ENCODE assay signal across 9 mouse cellular contexts in the genomic region with DNA sequence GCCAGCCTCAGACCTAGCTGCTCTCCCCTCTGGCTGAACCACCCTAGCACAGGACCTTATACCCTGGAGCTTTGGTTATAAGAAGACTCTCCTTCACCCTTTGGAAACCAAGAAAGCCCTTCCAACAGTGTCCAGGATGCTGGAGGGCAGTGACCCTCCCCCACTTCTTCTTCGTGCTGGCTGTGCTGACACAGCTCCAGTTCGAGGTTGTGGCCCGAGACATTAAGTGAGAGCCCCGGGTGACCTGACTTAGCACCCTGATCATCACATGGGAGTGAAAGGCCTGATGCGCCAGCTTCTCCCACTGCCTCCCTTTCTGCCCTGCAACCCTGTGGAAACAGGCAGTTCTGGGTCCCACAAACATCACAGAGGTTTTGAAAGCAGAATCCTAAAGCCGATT. TPM values are rescaled to one million over a fixed set of nuclear protein-coding genes. Genes with fewer than 3 reads are reported as not detected.
DNase-seq lines count a peak whose midpoint lies in the region; ATAC-seq lines count a peak whose summit lies in the region.
"Had no signal": no experiment of that assay in that cellular context is flagged by ENCODE, and none has a peak within 500 bp of the region (broad histone marks: within the 10 kb centered on the region; RNA-seq: fewer than 3 reads in every experiment).

No protein-coding gene starts in this region.

- intact Hi-C loops in heart, postnatal 25 days (cut with DNase I): no loop called here
- intact Hi-C loops in gastrocnemius, postnatal 14 days (cut with DNase I; ENCODE audit: low total_unique reads): no loop called here

- 8% methylated on average over 6 of the region's 6 CpGs for WGBS in heart, embryonic 10.5 days
- WGBS in lung, embryonic 16.5 days: 14% methylated on average over 6 of the region's 6 CpGs
- WGBS in intestine, embryonic 16.5 days: 9% methylated on average over 6 of the region's 6 CpGs
- WGBS in neural tube, embryonic 13.5 days: 9% methylated on average over 6 of the region's 6 CpGs

- H3K4me2 ChIP-seq in lung, embryonic 16.5 days (ENCODE audit: low read depth, low read length): peak overlapping the region; percentile 49
- H3K4me2 ChIP-seq in intestine, embryonic 16.5 days (ENCODE audit: low read depth, low read length): peak overlapping the region; percentile 49
- H3K4me2 ChIP-seq in neural tube, embryonic 13.5 days: peak overlapping the region; percentile 9; the same call in 1 of the 2 replicates

- no peaks in the 10 kb centered on the region for H3K9me3 ChIP-seq in heart, embryonic 10.5 days
- H3K9me3 ChIP-seq in lung, embryonic 16.5 days (ENCODE audit: control insufficient read depth, low read length): no peaks in the 10 kb centered on the region
- no peaks in the 10 kb centered on the region for H3K9me3 ChIP-seq in intestine, embryonic 16.5 days (ENCODE audit: control insufficient read depth, low read length)
- H3K9me3 ChIP-seq in neural tube, embryonic 13.5 days: no peaks in the 10 kb centered on the region
- H3K9me3 ChIP-seq: megakaryocyte, embryonic 14.5 days had no signal

- DNase-seq in heart, embryonic 10.5 days (ENCODE audit: low spot score): no peak
- no peak for DNase-seq in heart, postnatal 25 days (ENCODE audit: low spot score)
- DNase-seq in lung, adult 18-20 months: no peak
- DNase-seq in gastrocnemius, postnatal 14 days: no peak
- DNase-seq in cerebellum, adult 9-10 months: no peak

- no peak for ATAC-seq in lung, embryonic 16.5 days (ENCODE audit: low read depth)
- ATAC-seq in intestine, embryonic 16.5 days: no peak
- ATAC-seq in neural tube, embryonic 13.5 days (ENCODE audit: low read depth): no peak

- peaks cover 1% of the 10 kb centered on the region for H3K27me3 ChIP-seq in heart, embryonic 10.5 days (ENCODE audit: insufficient read depth, poor library complexity, severe bottlenecking)
- no peaks in the 10 kb centered on the region for H3K27me3 ChIP-seq in lung, embryonic 16.5 days (ENCODE audit: control insufficient read depth, insufficient read depth, low read depth, low read length)
- H3K27me3 ChIP-seq in intestine, embryonic 16.5 days (replicated peaks; ENCODE audit: control insufficient read depth, insufficient read depth, low read length): no peaks in the 10 kb centered on the region
- H3K27me3 ChIP-seq in neural tube, embryonic 13.5 days: peaks cover 14% of the 10 kb centered on the region

- peak overlapping the region; percentile 12 for H3K9ac ChIP-seq in lung, embryonic 16.5 days (ENCODE audit: low read length)
- peak overlapping the region; percentile 73 for H3K9ac ChIP-seq in intestine, embryonic 16.5 days (ENCODE audit: low read depth, low read length)
- H3K9ac ChIP-seq in neural tube, embryonic 13.5 days: peak overlapping the region; percentile 41; the same call in 1 of the 2 replicates

- H3K4me1 ChIP-seq in heart, embryonic 10.5 days: peaks cover 67% of the 10 kb centered on the region
- peaks cover 44% of the 10 kb centered on the region for H3K4me1 ChIP-seq in lung, embryonic 16.5 days (replicated peaks; ENCODE audit: control insufficient read depth, insufficient read depth, low read length)
- H3K4me1 ChIP-seq in intestine, embryonic 16.5 days (ENCODE audit: control insufficient read depth, insufficient read depth, low read length): peaks cover 50% of the 10 kb centered on the region
- H3K4me1 ChIP-seq in neural tube, embryonic 13.5 days (replicated peaks): peaks cover 38% of the 10 kb centered on the region

- H3K27ac ChIP-seq in heart, embryonic 10.5 days: peak overlapping the region; percentile 81
- H3K27ac ChIP-seq in lung, embryonic 16.5 days (ENCODE audit: low read length): peak overlapping the region; percentile 4
- peak overlapping the region; percentile 69 for H3K27ac ChIP-seq in intestine, embryonic 16.5 days (ENCODE audit: low read length)
- no peak overlapping the region for H3K27ac ChIP-seq in neural tube, embryonic 13.5 days (replicated peaks)

- peak overlapping the region; percentile 47 for H3K4me3 ChIP-seq in heart, embryonic 10.5 days
- peak overlapping the region; percentile 3; the same call in 1 of the 2 replicates for H3K4me3 ChIP-seq in lung, embryonic 16.5 days (ENCODE audit: low read length)
- peak overlapping the region; percentile 50 for H3K4me3 ChIP-seq in intestine, embryonic 16.5 days (ENCODE audit: low read length)
- H3K4me3 ChIP-seq in neural tube, embryonic 13.5 days: no peak overlapping the region

- H3K36me3 ChIP-seq in heart, embryonic 10.5 days: peaks cover 66% of the 10 kb centered on the region
- peaks cover 24% of the 10 kb centered on the region for H3K36me3 ChIP-seq in lung, embryonic 16.5 days (ENCODE audit: control insufficient read depth, insufficient read depth, low read length)
- peaks cover 25% of the 10 kb centered on the region for H3K36me3 ChIP-seq in intestine, embryonic 16.5 days (ENCODE audit: control insufficient read depth, insufficient read depth, low read length)
- peaks cover 73% of the 10 kb centered on the region for H3K36me3 ChIP-seq in neural tube, embryonic 13.5 days

RNA-seq across cellular contexts. Expression of a gene that starts 1.8 kb away (rescaled TPM):
- polyA plus RNA-seq in heart, embryonic 10.5 days (2016; fragmentation: Nextera tagmentation; extraction: Ambion mirVana): 16.9 and 17.7 TPM in 2 replicates
- total RNA-seq in heart, postnatal 25 days (2021): 100 to 1,000 TPM; 555 to 584 TPM
- 28.7 and 29.3 TPM in 2 replicates for polyA plus RNA-seq in lung, embryonic 16.5 days (2015; fragmentation: Nextera tagmentation; extraction: Ambion mirVana)
- polyA plus RNA-seq in intestine, embryonic 16.5 days (2015; fragmentation: Nextera tagmentation; extraction: Ambion mirVana): 54.6 and 59.3 TPM in 2 replicates
- polyA plus RNA-seq in neural tube, embryonic 13.5 days (2015; fragmentation: Nextera tagmentation; extraction: Ambion mirVana): 10.5 and 10.7 TPM in 2 replicates
- 100 to 1,000 TPM; 241 to 257 TPM for total RNA-seq in gastrocnemius, postnatal 14 days (2021)

RNA-seq across cellular contexts. Expression of a gene that starts 8.9 kb away (rescaled TPM):
- polyA plus RNA-seq in heart, embryonic 10.5 days (2016; fragmentation: Nextera tagmentation; extraction: Ambion mirVana): 5.7 and 6.1 TPM in 2 replicates
- total RNA-seq in heart, postnatal 25 days (2021): 1 to 10 TPM; 8.6 to 9.8 TPM
- polyA plus RNA-seq in lung, embryonic 16.5 days (2015; fragmentation: Nextera tagmentation; extraction: Ambion mirVana): 7.2 and 7.5 TPM in 2 replicates
- 7.3 and 7.5 TPM in 2 replicates for polyA plus RNA-seq in intestine, embryonic 16.5 days (2015; fragmentation: Nextera tagmentation; extraction: Ambion mirVana)
- polyA plus RNA-seq in neural tube, embryonic 13.5 days (2015; fragmentation: Nextera tagmentation; extraction: Ambion mirVana): 2.5 and 3.2 TPM in 2 replicates
- 1 to 10 TPM; 3.1 to 3.8 TPM for total RNA-seq in gastrocnemius, postnatal 14 days (2021)

RNA-seq across cellular contexts. Expression of a gene that starts 9.5 kb away (rescaled TPM):
- polyA plus RNA-seq in heart, embryonic 10.5 days (2016; fragmentation: Nextera tagmentation; extraction: Ambion mirVana): 14.8 and 18.0 TPM in 2 replicates
- 10 to 100 TPM; 43.9 to 45.4 TPM for total RNA-seq in heart, postnatal 25 days (2021)
- polyA plus RNA-seq in lung, embryonic 16.5 days (2015; fragmentation: Nextera tagmentation; extraction: Ambion mirVana): 11.3 and 11.9 TPM in 2 replicates
- 6.4 and 6.7 TPM in 2 replicates for polyA plus RNA-seq in intestine, embryonic 16.5 days (2015; fragmentation: Nextera tagmentation; extraction: Ambion mirVana)
- 25.1 and 26.0 TPM in 2 replicates for polyA plus RNA-seq in neural tube, embryonic 13.5 days (2015; fragmentation: Nextera tagmentation; extraction: Ambion mirVana)
- total RNA-seq in gastrocnemius, postnatal 14 days (2021): 10 to 100 TPM; 22.1 to 25.5 TPM

RNA-seq across cellular contexts. Expression of a gene that starts 31.0 kb away (rescaled TPM):
- not detected in 2 replicates for polyA plus RNA-seq in heart, embryonic 10.5 days (2016; fragmentation: Nextera tagmentation; extraction: Ambion mirVana)
- total RNA-seq in heart, postnatal 25 days (2021): not detected
- not detected in 2 replicates for polyA plus RNA-seq in lung, embryonic 16.5 days (2015; fragmentation: Nextera tagmentation; extraction: Ambion mirVana)
- 0.05 TPM in 1 of 2 replicates, not detected in the other for polyA plus RNA-seq in intestine, embryonic 16.5 days (2015; fragmentation: Nextera tagmentation; extraction: Ambion mirVana)
- not detected in 2 replicates for polyA plus RNA-seq in neural tube, embryonic 13.5 days (2015; fragmentation: Nextera tagmentation; extraction: Ambion mirVana)
- total RNA-seq in gastrocnemius, postnatal 14 days (2021): not detected

RNA-seq across cellular contexts. Expression of a gene that starts 32.7 kb away (rescaled TPM):
- 1.7 and 2.1 TPM in 2 replicates for polyA plus RNA-seq in heart, embryonic 10.5 days (2016; fragmentation: Nextera tagmentation; extraction: Ambion mirVana)
- not detected for total RNA-seq in heart, postnatal 25 days (2021)
- 1.9 and 2.2 TPM in 2 replicates for polyA plus RNA-seq in lung, embryonic 16.5 days (2015; fragmentation: Nextera tagmentation; extraction: Ambion mirVana)
- 1.5 and 2.1 TPM in 2 replicates for polyA plus RNA-seq in intestine, embryonic 16.5 days (2015; fragmentation: Nextera tagmentation; extraction: Ambion mirVana)
- polyA plus RNA-seq in neural tube, embryonic 13.5 days (2015; fragmentation: Nextera tagmentation; extraction: Ambion mirVana): 2.1 and 2.3 TPM in 2 replicates
- not detected for total RNA-seq in gastrocnemius, postnatal 14 days (2021)

Comparison
In these comparisons a context has a peak if more than half of its experiments do, and no peak if none do; other contexts are left out.
1. H3K9ac ChIP-seq: peak in every context shown above with its lines; median percentile 73 in intestine, embryonic 16.5 days; 41 in neural tube, embryonic 13.5 days; 12 in lung, embryonic 16.5 days.